ENCODE assay signal across 11 mouse cellular contexts in genomic region chr1:132890161-132890794, GRCm38 (mm10). TPM values are rescaled to one million over a fixed set of nuclear protein-coding genes. Genes with fewer than 3 reads are reported as not detected.
A peak's percentile ranks its signal among the peaks of the same experiment; 100 is the strongest.
DNase-seq lines count a peak whose midpoint lies in the region; ATAC-seq and TF ChIP-seq lines count a peak whose summit lies in the region.
"Had no signal": no experiment of that assay in that cellular context is flagged by ENCODE, and none has a peak within 500 bp of the region (broad histone marks: within the 10 kb centered on the region; RNA-seq: fewer than 3 reads in every experiment).

No protein-coding gene starts in this region.

- no peak overlapping the region for H3K4me2 ChIP-seq in midbrain, embryonic 13.5 days (replicated peaks)
- H3K4me2 ChIP-seq in midbrain, embryonic 11.5 days: no peak overlapping the region
- H3K4me2 ChIP-seq in embryonic facial prominence, embryonic 15.5 days (replicated peaks): no peak overlapping the region
- H3K4me2 ChIP-seq in stomach, embryonic 14.5 days (replicated peaks; ENCODE audit: low read depth, low read length): no peak overlapping the region
- H3K4me2 ChIP-seq in intestine, embryonic 16.5 days (ENCODE audit: low read depth, low read length): no peak overlapping the region
- H3K4me2 ChIP-seq: liver, embryonic 13.5 days had no signal

- H3K9me3 ChIP-seq in midbrain, embryonic 13.5 days: no peaks in the 10 kb centered on the region
- no peaks in the 10 kb centered on the region for H3K9me3 ChIP-seq in midbrain, embryonic 11.5 days (ENCODE audit: control insufficient read depth, low read length)
- H3K9me3 ChIP-seq in embryonic facial prominence, embryonic 15.5 days (replicated peaks): no peaks in the 10 kb centered on the region
- no peaks in the 10 kb centered on the region for H3K9me3 ChIP-seq in stomach, embryonic 14.5 days (ENCODE audit: control insufficient read depth, low read depth, low read length)
- H3K9me3 ChIP-seq in intestine, embryonic 16.5 days (ENCODE audit: control insufficient read depth, low read length): no peaks in the 10 kb centered on the region
- H3K9me3 ChIP-seq: liver, embryonic 13.5 days had no signal

- peaks cover 40% of the 10 kb centered on the region for H3K4me1 ChIP-seq in midbrain, embryonic 13.5 days (replicated peaks)
- no peaks in the 10 kb centered on the region; the same call in 1 of the 2 replicates for H3K4me1 ChIP-seq in midbrain, embryonic 11.5 days (ENCODE audit: control insufficient read depth, insufficient read depth, low read length)
- H3K4me1 ChIP-seq in embryonic facial prominence, embryonic 15.5 days: peaks cover 22% of the 10 kb centered on the region; the same call in 1 of the 2 replicates
- H3K4me1 ChIP-seq in stomach, embryonic 14.5 days (ENCODE audit: control insufficient read depth, insufficient read depth, low read length): 0 out of 2 replicates have a peak, but pooled peaks cover 2% of the 10 kb centered on the region
- H3K4me1 ChIP-seq in intestine, embryonic 16.5 days (ENCODE audit: control insufficient read depth, insufficient read depth, low read length): 0 out of 2 replicates have a peak, but pooled peaks cover 2% of the 10 kb centered on the region
- H3K4me1 ChIP-seq: liver, embryonic 13.5 days had no signal

- H3K9ac ChIP-seq in midbrain, embryonic 13.5 days (replicated peaks): no peak overlapping the region
- H3K9ac ChIP-seq in midbrain, embryonic 11.5 days (ENCODE audit: low read length): no peak overlapping the region
- H3K9ac ChIP-seq in embryonic facial prominence, embryonic 15.5 days: no peak overlapping the region
- H3K9ac ChIP-seq in stomach, embryonic 14.5 days (replicated peaks; ENCODE audit: low read depth, low read length): no peak overlapping the region
- no peak overlapping the region for H3K9ac ChIP-seq in intestine, embryonic 16.5 days (ENCODE audit: low read depth, low read length)
- H3K9ac ChIP-seq: liver, embryonic 13.5 days had no signal

- WGBS in midbrain, embryonic 13.5 days: 68% methylated on average over 11 of the region's 11 CpGs
- 73% methylated on average over 11 of the region's 11 CpGs for WGBS in midbrain, embryonic 11.5 days
- 66% methylated on average over 11 of the region's 11 CpGs for WGBS in embryonic facial prominence, embryonic 15.5 days
- 63% methylated on average over 11 of the region's 11 CpGs for whole genome bisulfite sequencing in stomach, embryonic 14.5 days
- WGBS in intestine, embryonic 16.5 days: 59% methylated on average over 11 of the region's 11 CpGs

- intact Hi-C loops in gastrocnemius, adult 2 months (cut with DNase I): no loop called here

- H3K27ac ChIP-seq in gastrocnemius, adult 2 months: no peak overlapping the region
- no peak overlapping the region for H3K27ac ChIP-seq in midbrain, embryonic 13.5 days
- no peak overlapping the region for H3K27ac ChIP-seq in midbrain, embryonic 11.5 days (ENCODE audit: low read depth, low read length)
- no peak overlapping the region for H3K27ac ChIP-seq in embryonic facial prominence, embryonic 15.5 days (replicated peaks)
- H3K27ac ChIP-seq in stomach, embryonic 14.5 days (ENCODE audit: low read length): no peak overlapping the region
- H3K27ac ChIP-seq in intestine, embryonic 16.5 days (ENCODE audit: low read length): no peak overlapping the region
- H3K27ac ChIP-seq: liver, embryonic 13.5 days had no signal

- ATAC-seq in midbrain, embryonic 13.5 days: peak; percentile 61
- no peak for ATAC-seq in midbrain, embryonic 11.5 days (ENCODE audit: low FRiP score)
- ATAC-seq in embryonic facial prominence, embryonic 15.5 days (ENCODE audit: insufficient number of reproducible peaks, low FRiP score, low TSS enrichment, low read depth): peak; percentile 17; the same call in 1 of the 2 replicates
- peak; percentile 20; the same call in 1 of the 2 replicates for ATAC-seq in stomach, embryonic 14.5 days (ENCODE audit: insufficient number of reproducible peaks, insufficient read depth, low FRiP score, low read depth)
- ATAC-seq in intestine, embryonic 16.5 days: no peak

- peak; percentile 38 for DNase-seq in gastrocnemius, adult 2 months
- DNase-seq in gastrocnemius, adult 8-10 months (ENCODE audit: low spot score in 2 of 2): no peak
- no peak for DNase-seq in midbrain, embryonic 11.5 days (ENCODE audit: low spot score, missing footprints)
- DNase-seq in frontal cortex, postnatal 36 days (ENCODE audit: low spot score in 2 of 2): no peak
- DNase-seq: gastrocnemius, postnatal 36 days; liver, embryonic 13.5 days; right cerebral cortex, postnatal 14 days had no signal

- no peak for TF ChIP-seq CTCF in gastrocnemius, adult 2 months (IDR thresholded peaks at IDR 0.05)

- peaks cover 26% of the 10 kb centered on the region for H3K36me3 ChIP-seq in midbrain, embryonic 13.5 days
- no peaks in the 10 kb centered on the region for H3K36me3 ChIP-seq in midbrain, embryonic 11.5 days (ENCODE audit: control insufficient read depth, insufficient read depth, low read length)
- H3K36me3 ChIP-seq in embryonic facial prominence, embryonic 15.5 days: no peaks in the 10 kb centered on the region
- H3K36me3 ChIP-seq in stomach, embryonic 14.5 days (ENCODE audit: control insufficient read depth, insufficient read depth, low read length): no peaks in the 10 kb centered on the region
- H3K36me3 ChIP-seq in intestine, embryonic 16.5 days (ENCODE audit: control insufficient read depth, insufficient read depth, low read length): no peaks in the 10 kb centered on the region
- H3K36me3 ChIP-seq: liver, embryonic 13.5 days had no signal

- H3K4me3 ChIP-seq in gastrocnemius, adult 2 months: no peak overlapping the region
- H3K4me3 ChIP-seq in midbrain, embryonic 13.5 days (replicated peaks): no peak overlapping the region
- no peak overlapping the region for H3K4me3 ChIP-seq in midbrain, embryonic 11.5 days (ENCODE audit: low read depth, low read length)
- no peak overlapping the region for H3K4me3 ChIP-seq in embryonic facial prominence, embryonic 15.5 days (replicated peaks)
- H3K4me3 ChIP-seq in stomach, embryonic 14.5 days (ENCODE audit: low read depth, low read length): no peak overlapping the region
- no peak overlapping the region for H3K4me3 ChIP-seq in intestine, embryonic 16.5 days (ENCODE audit: low read length)
- H3K4me3 ChIP-seq: liver, embryonic 13.5 days had no signal

- no peaks in the 10 kb centered on the region for H3K27me3 ChIP-seq in midbrain, embryonic 13.5 days
- no peaks in the 10 kb centered on the region for H3K27me3 ChIP-seq in midbrain, embryonic 11.5 days (ENCODE audit: control insufficient read depth, insufficient read depth, low read length)
- H3K27me3 ChIP-seq in embryonic facial prominence, embryonic 15.5 days: no peaks in the 10 kb centered on the region
- no peaks in the 10 kb centered on the region for H3K27me3 ChIP-seq in stomach, embryonic 14.5 days (ENCODE audit: control insufficient read depth, insufficient read depth, low read length)
- no peaks in the 10 kb centered on the region for H3K27me3 ChIP-seq in intestine, embryonic 16.5 days (replicated peaks; ENCODE audit: control insufficient read depth, insufficient read depth, low read length)
- H3K27me3 ChIP-seq: liver, embryonic 13.5 days had no signal

RNA-seq across cellular contexts. Expression of gene Lrrn2, which starts 10.2 kb away (rescaled TPM):
- total RNA-seq in gastrocnemius, adult 2 months (2021): under 1 TPM; 0.33 to 0.73 TPM
- total RNA-seq in gastrocnemius, adult 8-10 months (2022): under 1 TPM; 0.19 to 0.46 (median 0.37) TPM
- 29.8 and 30.3 TPM in 2 replicates for polyA plus RNA-seq in midbrain, embryonic 13.5 days (2015; fragmentation: Nextera tagmentation; extraction: Ambion mirVana)
- polyA plus RNA-seq in midbrain, embryonic 11.5 days (2014; fragmentation: Nextera tagmentation; extraction: Ambion mirVana): 8.0 and 9.4 TPM in 2 replicates
- polyA plus RNA-seq in embryonic facial prominence, embryonic 15.5 days (2015; fragmentation: Nextera tagmentation; extraction: Ambion mirVana): 5.9 and 7.1 TPM in 2 replicates
- polyA plus RNA-seq in stomach, embryonic 14.5 days (2014; fragmentation: Nextera tagmentation; extraction: Ambion mirVana): 4.0 and 5.1 TPM in 2 replicates
- polyA plus RNA-seq in intestine, embryonic 16.5 days (2015; fragmentation: Nextera tagmentation; extraction: Ambion mirVana): 3.3 and 3.4 TPM in 2 replicates

Comparison
In these comparisons a context has a peak if more than half of its experiments do, and no peak if none do; other contexts are left out.
1. ATAC-seq: peak in midbrain, embryonic 13.5 days (single experiment), embryonic facial prominence, embryonic 15.5 days (single experiment) and stomach, embryonic 14.5 days (single experiment); none in midbrain, embryonic 11.5 days (single experiment) and intestine, embryonic 16.5 days (single experiment).